Mouse (Mus musculus) NIH3T3 (cell line): ENCODE measurements at regions not wholly inside any gene's neighbourhood (a gene's known extent, or its start where the extent isn't known, plus 50 kb on each side); places are given as distances from the start of the nearest gene placed in this dataset.
A peak's percentile ranks its signal among the peaks of the same experiment; 100 is the strongest.

Experiments used
- DNase-seq: peaks from one replicate; pipeline ENCODE4 v3.0.0-alpha.2; 2012; ENCODE audit warnings: low read depth

GRCm38 (mm10) chr8:32958331-32958730, 470.2 kb upstream of the 5930422O12Rik start:
- DNase-seq, result no peak

DNA sequence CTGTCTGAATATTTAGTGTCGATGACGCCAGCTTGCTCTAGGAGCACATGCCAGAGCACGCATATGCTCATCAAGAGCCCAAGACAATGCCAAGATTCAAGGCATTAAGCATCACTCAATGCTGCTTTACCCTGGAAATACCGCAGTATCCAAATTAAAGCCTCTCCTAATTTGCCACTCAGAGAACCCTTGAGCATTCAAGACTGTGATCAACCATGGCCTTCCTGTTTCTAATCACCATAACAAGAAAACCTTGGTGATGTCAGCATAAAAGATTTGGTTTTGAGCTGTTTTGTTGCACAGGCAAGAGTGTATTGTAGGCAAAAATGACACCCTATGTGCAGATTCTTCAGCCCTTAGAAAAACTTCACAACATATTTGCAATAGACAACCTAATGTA, 469.7 kb upstream of the 5930422O12Rik start:
- no peak for DNase-seq

- DNase-seq, result no peak
Observed at GRCm38 (mm10) chr8:32959326-32960064, 469.0 kb upstream of the 5930422O12Rik start.

- DNase-seq, result no peak
Observed at GRCm38 (mm10) chr8:32990216-32990615, 438.3 kb upstream of the 5930422O12Rik start.

GRCm38 (mm10) chr8:33003967-33004564, 424.4 kb upstream of the 5930422O12Rik start:
- DNase-seq, result no peak

GRCm38 (mm10) chr8:33004570-33004969, 423.9 kb upstream of the 5930422O12Rik start:
- DNase-seq, result no peak

- DNase-seq, result no peak
Observed at GRCm38 (mm10) chr8:33010106-33010505, 418.4 kb upstream of the 5930422O12Rik start.

DNA sequence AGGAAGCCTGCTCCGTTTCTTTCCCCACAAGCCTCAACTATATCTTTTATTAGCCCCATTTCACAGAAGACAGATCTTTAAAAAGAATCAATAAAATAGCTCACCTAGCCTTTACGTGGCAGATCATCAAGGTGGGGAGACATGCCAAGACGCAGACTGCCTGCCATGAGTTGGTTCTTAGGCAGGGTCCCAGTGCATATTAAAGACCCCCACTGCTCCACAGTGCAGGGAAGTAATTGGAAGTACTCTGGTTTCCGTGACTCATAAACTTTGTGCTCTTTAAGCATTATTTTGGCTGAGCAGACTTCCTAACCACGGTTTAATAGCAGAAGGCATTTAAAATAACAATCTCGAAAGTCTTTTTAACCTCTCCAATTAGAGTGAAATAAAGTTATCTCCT, 415.7 kb upstream of the 5930422O12Rik start:
- DNase-seq, result no peak

GRCm38 (mm10) chr8:33015861-33016260, 412.6 kb upstream of the 5930422O12Rik start:
- DNase-seq, result peak; percentile 10

DNA sequence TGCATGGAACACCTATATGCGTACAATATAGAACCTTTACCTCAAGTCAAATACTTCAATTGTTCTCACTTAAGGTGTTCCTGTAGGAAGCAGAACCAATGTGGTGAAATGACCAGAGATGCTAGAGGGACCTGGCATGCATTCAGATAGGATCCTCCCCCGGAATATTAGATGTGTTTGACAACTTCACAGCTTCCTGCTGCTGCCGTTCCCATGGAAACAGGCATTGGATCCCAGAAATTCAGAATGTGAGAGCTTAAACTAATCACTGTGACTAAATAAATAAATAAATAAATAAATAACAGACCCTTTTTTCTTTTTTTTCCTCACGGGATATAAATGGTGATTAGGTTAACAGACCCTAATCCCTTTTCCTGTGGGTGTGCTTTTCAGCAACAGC, 401.5 kb upstream of the 5930422O12Rik start:
- DNase-seq, result no peak

DNA sequence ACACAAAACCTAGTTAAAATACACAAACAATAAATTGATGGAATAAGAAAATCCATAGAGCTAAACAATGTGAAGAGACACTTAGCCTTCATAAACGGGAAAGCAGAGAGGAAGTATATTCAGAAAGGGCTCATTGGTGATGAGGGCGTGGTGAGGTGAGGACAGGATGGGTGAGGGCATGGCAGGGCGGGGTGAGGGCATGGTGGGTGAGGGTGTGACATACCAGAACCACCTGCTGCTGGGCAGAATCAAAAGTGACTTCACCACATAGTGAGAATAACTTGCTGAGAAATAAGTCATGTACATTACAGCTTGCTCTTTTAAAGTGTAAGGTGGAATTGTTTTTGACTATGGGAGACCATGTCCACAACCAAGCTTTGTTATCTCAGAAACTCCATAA, 399.1 kb upstream of the 5930422O12Rik start:
- no peak for DNase-seq

- DNase-seq, result no peak
Observed at GRCm38 (mm10) chr8:33052017-33052416, 376.5 kb upstream of the 5930422O12Rik start.

DNA sequence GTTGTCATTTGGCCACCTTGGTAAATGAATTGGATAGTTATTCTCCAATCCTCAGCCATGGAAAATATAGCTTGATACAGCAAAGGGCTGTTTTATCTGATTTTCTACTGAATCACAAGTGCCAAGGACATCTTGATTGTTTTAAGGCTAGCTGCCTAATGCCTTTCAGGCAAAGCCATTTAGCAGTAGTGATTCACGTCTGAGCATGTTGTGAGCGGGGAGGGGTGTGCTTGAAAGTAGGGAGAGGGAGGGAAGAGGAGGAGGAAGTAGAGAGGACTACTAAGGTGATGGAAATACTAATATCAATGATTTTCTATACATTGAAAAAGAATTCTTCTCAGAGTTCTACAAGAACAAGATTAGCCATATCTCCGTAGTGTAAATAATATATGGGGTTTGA, 362.9 kb upstream of the 5930422O12Rik start:
- DNase-seq, result no peak

GRCm38 (mm10) chr8:33066168-33066567, 362.3 kb upstream of the 5930422O12Rik start:
- DNase-seq, result no peak

GRCm38 (mm10) chr8:33067453-33068039, 361.0 kb upstream of the 5930422O12Rik start:
- no peak for DNase-seq

- DNase-seq, result peak; percentile 6
Observed at GRCm38 (mm10) chr8:33068468-33068867, 360.0 kb upstream of the 5930422O12Rik start.

GRCm38 (mm10) chr8:33075186-33075585, 353.3 kb upstream of the 5930422O12Rik start:
- DNase-seq, result peak; percentile 30

GRCm38 (mm10) chr8:33076253-33076652, 352.3 kb upstream of the 5930422O12Rik start:
- DNase-seq, result no peak

DNA sequence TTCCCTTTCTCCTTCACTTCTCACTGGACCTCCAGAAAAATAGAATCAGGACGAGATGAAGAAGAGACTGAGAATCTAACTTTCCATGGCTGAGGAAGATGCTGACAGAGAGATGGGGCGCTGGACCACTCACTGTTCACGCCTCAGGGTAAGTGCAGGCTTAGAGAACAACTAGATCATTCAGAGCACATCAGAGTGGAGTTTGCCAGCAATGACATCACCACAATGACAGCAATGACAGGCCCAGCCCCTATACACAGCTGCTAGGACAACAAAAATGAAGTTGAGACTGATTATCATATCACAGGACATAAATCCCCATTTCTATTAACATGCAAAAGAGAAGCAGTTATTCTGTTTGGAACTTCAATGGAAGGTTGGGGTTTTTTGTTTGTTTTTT, 350.4 kb upstream of the 5930422O12Rik start:
- no peak for DNase-seq

- DNase-seq, result no peak
Observed at GRCm38 (mm10) chr8:33079867-33080585, 348.5 kb upstream of the 5930422O12Rik start.

DNA sequence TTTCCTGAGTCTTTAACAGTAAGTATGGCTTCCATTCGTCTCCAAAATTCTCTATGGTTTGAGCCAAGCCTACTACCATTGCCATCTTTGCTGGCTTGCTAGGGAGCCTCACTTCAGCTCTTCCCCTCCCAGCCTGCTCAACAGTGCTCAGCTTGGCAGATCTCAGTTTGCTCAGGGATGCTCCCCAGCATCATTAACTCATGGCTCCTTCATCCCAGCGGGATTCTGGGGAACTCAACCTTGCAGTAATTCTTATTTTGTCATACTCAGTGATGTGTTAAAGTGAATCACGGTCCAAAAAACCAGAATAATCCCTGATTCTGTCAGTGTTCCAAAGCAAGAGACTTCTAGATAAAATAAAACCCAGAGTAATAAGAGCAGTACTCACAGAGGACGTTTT, 346.6 kb upstream of the 5930422O12Rik start:
- DNase-seq, result no peak

DNA sequence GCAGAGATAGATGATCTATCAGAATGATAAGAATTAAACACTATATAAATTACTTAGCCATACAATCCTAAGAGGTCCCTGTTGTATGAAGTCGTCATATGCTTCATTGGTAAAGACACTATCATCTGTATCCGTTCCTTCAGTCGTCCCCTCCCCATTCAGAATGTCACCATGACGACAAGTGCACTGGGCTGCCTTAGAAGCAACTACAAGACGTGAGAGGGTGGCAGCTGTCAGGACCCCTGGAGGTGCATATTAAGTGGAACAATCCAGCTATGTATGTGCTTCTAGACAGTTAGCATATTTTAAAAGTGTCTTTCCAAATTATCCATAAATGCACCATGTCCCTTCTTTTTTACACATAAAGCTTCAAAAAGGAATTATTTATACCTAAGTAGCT, 343.0 kb upstream of the 5930422O12Rik start:
- no peak for DNase-seq

GRCm38 (mm10) chr8:33089731-33090130, 338.8 kb upstream of the 5930422O12Rik start:
- no peak for DNase-seq
